Mouse (Mus musculus): ENCODE measurements around the gene Sowahb. TPM values are rescaled to one million over a fixed set of nuclear protein-coding genes. Genes with fewer than 3 reads are reported as not detected.

Sowahb gene
- polyA plus RNA-seq, 1 experiment from 2014 or later = 0.59 TPM

DNA sequence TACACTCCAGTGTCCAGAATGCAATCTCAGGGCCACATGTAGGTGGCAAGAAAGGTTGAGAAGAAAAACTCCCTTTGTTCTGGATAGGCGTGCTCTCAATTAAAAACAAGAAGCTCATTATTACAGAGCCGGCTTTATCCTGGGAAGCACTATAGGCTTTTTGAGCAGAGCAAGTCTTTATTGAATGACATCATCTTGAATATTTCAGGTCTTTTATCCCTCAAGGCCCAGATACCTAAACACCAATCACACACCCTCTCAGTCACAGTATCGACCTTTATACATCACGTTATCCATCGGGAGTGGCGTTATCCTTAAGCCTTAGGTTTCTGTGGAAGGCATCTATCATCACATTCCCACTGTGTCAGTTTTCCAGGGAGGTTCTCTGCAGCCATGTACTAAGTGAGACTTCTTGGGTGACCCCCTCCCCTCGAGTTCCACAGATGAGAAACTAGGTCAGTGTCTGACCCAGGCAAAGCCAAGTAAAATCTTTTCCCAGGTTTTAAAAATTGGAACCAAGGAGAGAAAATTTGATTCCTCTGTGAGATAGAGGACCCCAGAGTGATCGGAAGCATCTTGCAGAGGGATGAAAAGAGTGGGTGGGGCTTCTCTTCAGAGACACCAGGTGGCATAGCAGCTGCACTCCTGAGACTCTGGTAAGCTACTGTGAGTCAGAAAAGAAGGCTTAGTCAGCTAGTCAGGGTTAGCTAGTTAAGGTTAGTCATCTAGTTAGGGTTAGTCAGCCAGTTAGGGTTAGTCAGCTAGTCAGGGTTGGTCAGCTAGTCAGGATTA lies 9.0 kb upstream of the Sowahb start:
- Histone ChIP-seq H3K9me3 (no peaks in the 10 kb centered on the region), H3K4me1 (no peaks in the 10 kb centered on the region), H3K27ac (no peak overlapping the region), H3K4me3 (no peak overlapping the region), H3K36me3 (no peaks in the 10 kb centered on the region), H3K9ac (no peak overlapping the region), H3K4me2 (replicated peaks) (no peak overlapping the region), H3K27me3 (peaks cover 7% of the 10 kb centered on the region)
- 44% methylated on average over 8 of the region's 8 CpGs for WGBS
- ATAC-seq (ENCODE audit: insufficient number of reproducible peaks, insufficient read depth, low FRiP score, low TSS enrichment) = no peak

DNA sequence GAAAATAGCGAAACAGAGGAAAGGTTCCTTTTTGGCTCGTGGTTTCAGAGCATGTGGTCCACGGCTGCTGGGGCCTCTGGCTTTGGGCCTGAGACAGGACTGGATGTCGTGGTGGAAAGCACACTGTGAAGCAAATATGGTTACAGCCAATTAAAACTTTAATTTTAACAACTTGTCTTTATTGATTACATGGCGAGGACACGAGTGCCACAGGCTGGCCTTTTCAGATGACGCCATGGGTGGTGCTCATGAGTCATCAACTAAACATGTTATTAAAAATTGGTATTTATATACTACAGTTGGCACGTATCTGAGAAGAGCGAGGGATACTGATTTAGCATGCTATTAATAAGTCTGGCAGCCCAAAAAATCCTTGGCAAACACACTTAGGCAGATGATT lies 7.1 kb upstream of the Sowahb start:
- Histone ChIP-seq H3K9me3 (no peaks in the 10 kb centered on the region), H3K36me3 (no peaks in the 10 kb centered on the region), H3K4me2 (replicated peaks) (no peak overlapping the region), H3K4me1 (no peaks in the 10 kb centered on the region), H3K27ac (no peak overlapping the region), H3K27me3 (peaks cover 15% of the 10 kb centered on the region), H3K9ac (no peak overlapping the region), H3K4me3 (no peak overlapping the region)
- ATAC-seq (ENCODE audit: insufficient number of reproducible peaks, insufficient read depth, low FRiP score, low TSS enrichment) = no peak
- WGBS = 85% methylated on average over 9 of the region's 9 CpGs

DNA sequence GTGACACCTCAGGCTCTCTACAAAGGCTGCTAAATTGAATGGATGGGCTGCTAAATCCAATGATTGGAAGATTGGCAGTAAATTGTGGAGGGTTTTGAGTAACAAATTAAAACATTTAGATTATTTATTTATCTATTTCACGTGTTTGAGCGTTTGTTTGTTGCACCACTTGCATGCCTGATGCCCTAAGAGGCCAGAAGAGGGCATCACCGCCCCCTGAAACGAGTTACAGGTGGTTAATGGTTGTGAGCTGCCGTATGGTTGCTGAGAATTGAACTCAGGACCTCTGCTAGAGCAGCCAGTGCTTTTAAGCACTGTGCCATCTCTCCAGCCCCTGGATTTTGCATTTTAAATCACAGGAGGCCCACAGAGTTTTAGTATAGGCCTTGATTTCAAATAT lies 6.2 kb upstream of the Sowahb start:
- H3K9me3 ChIP-seq = no peaks in the 10 kb centered on the region
- H3K4me1 ChIP-seq = no peaks in the 10 kb centered on the region
- H3K9ac ChIP-seq = no peak overlapping the region
- no peak overlapping the region for H3K4me2 ChIP-seq (replicated peaks)
- no peak overlapping the region for H3K4me3 ChIP-seq
- peaks cover 24% of the 10 kb centered on the region for H3K27me3 ChIP-seq
- H3K36me3 ChIP-seq = no peaks in the 10 kb centered on the region
- H3K27ac ChIP-seq = no peak overlapping the region
- no peak for ATAC-seq (ENCODE audit: insufficient number of reproducible peaks, insufficient read depth, low FRiP score, low TSS enrichment)
- 40% methylated on average over 5 of the region's 5 CpGs for WGBS

DNA sequence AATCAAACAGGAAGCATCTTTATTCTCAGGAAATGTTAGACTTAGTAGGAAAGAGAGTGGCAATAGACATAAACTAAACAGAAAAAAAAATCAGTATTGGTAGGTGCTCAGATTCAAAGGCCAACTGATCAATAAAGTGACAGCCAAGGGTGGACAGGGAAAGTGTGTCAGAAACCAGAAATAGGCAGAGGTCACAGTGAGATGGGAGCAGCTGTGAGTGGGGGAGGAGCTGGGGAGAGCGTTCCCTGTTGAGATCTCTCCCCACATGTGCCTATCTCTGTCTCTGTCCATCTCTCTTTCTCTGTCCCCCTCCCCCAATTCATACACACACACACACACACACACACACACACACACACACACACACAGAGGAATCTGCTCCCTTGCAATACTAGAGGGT lies 5.1 kb upstream of the Sowahb start:
- no peak overlapping the region for H3K9ac ChIP-seq
- no peak overlapping the region for H3K4me3 ChIP-seq
- no peak overlapping the region for H3K4me2 ChIP-seq (replicated peaks)
- H3K36me3 ChIP-seq = no peaks in the 10 kb centered on the region
- no peak overlapping the region for H3K27ac ChIP-seq
- WGBS = 82% methylated on average over 1 of the region's 1 CpGs
- H3K4me1 ChIP-seq = peaks cover 8% of the 10 kb centered on the region; the same call in 1 of the 2 replicates
- H3K9me3 ChIP-seq = no peaks in the 10 kb centered on the region
- H3K27me3 ChIP-seq = peaks cover 32% of the 10 kb centered on the region
- no peak for ATAC-seq (ENCODE audit: insufficient number of reproducible peaks, insufficient read depth, low FRiP score, low TSS enrichment)

DNA sequence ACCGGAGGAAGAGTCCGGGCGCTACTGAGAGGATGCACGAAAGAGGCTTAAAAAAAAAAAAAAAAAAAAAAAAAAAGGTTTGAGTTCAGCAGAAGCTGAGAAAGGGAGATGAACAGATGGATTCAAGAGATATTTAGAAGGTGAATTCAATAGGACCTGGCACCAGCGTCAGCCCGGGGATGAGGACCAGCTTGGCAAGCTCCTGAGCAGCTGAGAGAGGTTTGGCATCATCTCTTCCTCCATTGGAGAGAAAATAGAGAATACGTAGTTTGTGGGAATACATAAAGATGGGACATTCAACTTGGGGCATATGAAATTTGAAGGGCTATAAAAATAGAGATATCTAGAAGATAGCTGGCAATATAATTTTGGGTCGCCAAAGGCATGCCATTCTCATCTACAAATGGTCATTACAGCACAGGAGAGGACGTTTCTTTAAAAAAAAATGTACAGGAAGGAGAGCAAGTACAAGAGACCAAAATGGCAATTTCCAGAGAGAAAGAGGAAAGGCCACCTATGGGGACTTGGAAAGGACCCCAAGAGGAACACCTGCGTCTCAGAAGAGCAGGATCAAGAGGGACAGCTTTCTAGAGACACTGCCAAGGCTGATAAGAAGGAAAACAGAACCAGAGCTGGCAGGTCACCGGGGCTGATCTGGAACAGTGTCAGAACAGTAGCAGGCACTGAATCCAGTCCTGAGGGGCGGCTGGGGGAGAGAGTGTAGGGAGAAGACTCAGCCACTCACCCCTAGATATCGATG lies 3.8 kb upstream of the Sowahb start:
- Histone ChIP-seq H3K27me3 (peaks cover 45% of the 10 kb centered on the region), H3K9me3 (no peaks in the 10 kb centered on the region), H3K27ac (no peak overlapping the region), H3K36me3 (no peaks in the 10 kb centered on the region), H3K4me3 (no peak overlapping the region), H3K9ac (no peak overlapping the region), H3K4me2 (replicated peaks) (no peak overlapping the region), H3K4me1 (peaks cover 17% of the 10 kb centered on the region)
- ATAC-seq (ENCODE audit: insufficient number of reproducible peaks, insufficient read depth, low FRiP score, low TSS enrichment) = no peak
- 73% methylated on average over 13 of the region's 13 CpGs for WGBS

DNA sequence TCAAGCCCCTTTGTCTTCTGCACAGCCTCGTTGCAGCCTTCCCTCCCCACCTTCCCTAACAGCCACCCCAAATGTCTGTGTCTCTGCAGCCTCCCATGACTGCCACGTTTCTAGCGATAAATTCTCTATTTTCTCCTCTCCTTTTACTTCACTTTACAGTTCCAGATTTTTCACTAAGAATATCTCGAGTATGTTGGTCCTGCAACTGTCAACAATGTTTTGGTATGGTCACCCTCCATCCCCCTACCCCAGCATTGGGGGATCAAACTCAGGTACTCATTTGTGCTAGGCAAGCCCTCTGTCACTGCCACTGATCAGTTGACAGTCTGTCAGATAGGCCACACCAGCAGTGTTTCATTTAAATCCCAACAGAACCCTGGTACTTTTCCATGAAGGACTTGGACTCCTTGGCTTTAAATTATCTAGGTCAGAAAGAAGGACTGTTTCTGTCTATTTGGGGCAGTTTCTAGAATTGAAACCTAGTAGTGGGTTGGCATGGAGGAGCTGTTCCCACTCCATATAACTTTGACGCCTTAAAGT lies 1.6 kb upstream of the Sowahb start:
- Histone ChIP-seq H3K27ac (no peak overlapping the region), H3K4me1 (peaks cover 17% of the 10 kb centered on the region), H3K9ac (no peak overlapping the region), H3K27me3 (peaks cover 66% of the 10 kb centered on the region), H3K9me3 (no peaks in the 10 kb centered on the region), H3K4me3 (no peak overlapping the region), H3K4me2 (replicated peaks) (no peak overlapping the region), H3K36me3 (no peaks in the 10 kb centered on the region)
- 25% methylated on average over 5 of the region's 5 CpGs for WGBS
- ATAC-seq (ENCODE audit: insufficient number of reproducible peaks, insufficient read depth, low FRiP score, low TSS enrichment) = no peak

DNA sequence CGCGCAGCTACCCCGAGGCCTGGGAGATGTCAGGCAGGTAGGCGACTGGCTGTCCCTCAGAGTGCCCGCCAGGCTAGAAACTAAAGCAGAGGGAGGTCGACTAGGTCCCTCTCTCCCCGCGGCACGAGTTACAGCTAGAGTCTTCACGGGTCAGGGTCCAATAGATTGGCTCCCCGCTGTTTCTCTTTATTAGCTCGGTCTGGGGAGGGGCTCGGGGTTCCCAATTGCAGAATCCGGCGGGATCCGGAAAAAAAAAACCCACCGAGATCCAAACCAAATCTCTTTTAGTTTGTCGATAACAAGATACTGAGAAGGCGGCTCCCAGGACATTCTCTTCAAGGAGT lies 521 bp upstream of the Sowahb start:
- Histone ChIP-seq H3K9me3 (no peaks in the 10 kb centered on the region), H3K4me1 (peaks cover 17% of the 10 kb centered on the region), H3K27me3 (peaks cover 67% of the 10 kb centered on the region), H3K4me2 (replicated peaks) (peak overlapping the region; percentile 97), H3K36me3 (no peaks in the 10 kb centered on the region), H3K9ac (peak overlapping the region; percentile 51), H3K27ac (no peak overlapping the region), H3K4me3 (peak overlapping the region; percentile 54)
- ATAC-seq (ENCODE audit: insufficient number of reproducible peaks, insufficient read depth, low FRiP score, low TSS enrichment) = no peak
- WGBS = under 1% methylated on average over 19 of the region's 19 CpGs

DNA sequence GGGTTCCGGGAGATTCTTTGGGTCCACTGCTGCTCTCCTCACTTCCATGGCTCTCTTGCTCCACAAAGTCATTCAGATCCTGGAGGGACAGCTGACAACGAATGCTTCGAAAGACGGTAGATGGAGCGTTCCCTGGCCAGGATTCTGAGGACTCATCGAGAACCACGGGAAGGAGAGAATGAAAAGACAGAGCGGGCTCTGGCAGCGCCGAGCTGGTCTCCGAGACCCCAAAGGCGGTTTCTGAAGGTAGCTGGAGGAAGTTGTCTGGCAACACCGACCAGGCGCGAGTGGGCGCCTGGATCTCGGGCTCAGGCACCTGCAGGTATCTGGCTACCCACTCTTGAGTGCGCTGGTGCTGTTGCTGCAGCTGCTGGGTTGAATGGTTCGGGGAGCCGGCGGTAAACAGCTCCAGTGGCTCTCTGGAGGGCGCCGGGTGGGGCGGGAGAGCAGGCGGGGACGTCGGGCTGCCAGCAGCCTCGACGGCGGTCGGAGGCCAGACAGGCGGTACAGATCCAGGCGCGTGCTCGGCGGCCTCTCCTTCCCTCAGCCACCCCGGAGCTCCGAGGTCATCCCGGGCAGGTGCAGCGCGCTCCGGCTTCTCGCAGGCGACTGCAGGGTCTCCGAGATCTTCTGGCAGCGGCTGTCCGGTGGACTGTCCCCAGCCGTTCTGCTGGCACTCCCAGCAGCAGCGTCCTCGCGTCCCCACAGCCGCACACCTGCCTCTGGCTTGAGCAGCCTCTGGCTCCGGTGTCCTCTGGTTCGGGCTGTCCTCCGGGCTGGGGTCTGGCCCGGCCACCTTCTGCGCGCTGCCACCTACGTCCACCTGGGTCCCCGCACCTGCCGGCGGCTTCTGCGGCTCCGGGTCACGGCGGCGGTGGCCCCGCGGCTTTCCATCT lies 886 bp downstream of the Sowahb start:
- Histone ChIP-seq H3K4me1 (peaks cover 17% of the 10 kb centered on the region), H3K27me3 (peaks cover 61% of the 10 kb centered on the region), H3K9me3 (no peaks in the 10 kb centered on the region), H3K27ac (no peak overlapping the region), H3K4me2 (replicated peaks) (peak overlapping the region; percentile 97), H3K4me3 (peak overlapping the region; percentile 54), H3K9ac (peak overlapping the region; percentile 51), H3K36me3 (no peaks in the 10 kb centered on the region)
- no peak; the same call in 1 of the 2 replicates for ATAC-seq (ENCODE audit: insufficient number of reproducible peaks, insufficient read depth, low FRiP score, low TSS enrichment)
- 2% methylated on average over 67 of the region's 69 CpGs for WGBS

DNA sequence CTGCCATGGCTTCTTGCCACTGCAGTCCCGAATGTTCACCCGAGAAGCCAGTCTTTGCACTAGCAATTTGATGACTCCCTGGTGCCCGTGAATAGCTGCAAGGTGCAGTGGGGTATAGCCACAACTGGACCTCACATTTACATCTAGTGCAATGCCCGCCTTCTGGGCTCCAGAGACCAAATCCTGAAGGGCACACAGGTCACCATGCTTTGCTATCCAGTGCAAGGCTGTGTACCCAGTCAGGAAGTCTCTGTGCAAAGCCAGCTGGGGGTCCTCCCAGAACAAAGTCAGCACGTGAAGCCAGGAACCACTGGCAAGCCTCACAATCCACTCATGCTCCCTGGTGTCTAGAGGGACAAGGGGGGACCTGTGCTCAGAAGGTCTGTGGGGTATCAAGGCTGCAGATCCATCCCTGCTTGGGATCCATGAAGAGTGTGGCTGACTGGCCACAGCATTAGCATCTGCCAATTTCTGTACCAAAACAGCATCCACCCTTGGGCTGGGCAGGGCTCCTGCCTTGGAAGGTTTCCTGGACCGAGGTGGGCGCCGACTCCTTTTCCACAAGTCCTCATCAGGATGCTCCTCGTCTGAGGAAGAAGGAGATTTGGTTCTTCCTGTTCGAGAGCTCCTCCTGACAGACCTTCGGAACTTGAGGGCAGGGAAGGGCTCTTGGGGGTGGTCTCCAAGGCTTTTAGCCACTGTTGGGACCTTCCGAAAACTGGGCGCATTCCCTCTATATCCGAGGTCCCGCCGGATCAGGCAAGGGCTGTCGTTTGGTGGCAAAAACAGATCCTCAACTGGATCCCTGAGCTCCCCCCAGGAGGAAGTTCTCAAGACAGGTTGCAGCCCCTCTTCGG lies 1.8 kb downstream of the Sowahb start:
- Histone ChIP-seq H3K4me1 (peaks cover 17% of the 10 kb centered on the region), H3K36me3 (no peaks in the 10 kb centered on the region), H3K4me2 (replicated peaks) (peak overlapping the region; percentile 97; the same call in 1 of the 2 replicates), H3K27me3 (peaks cover 59% of the 10 kb centered on the region), H3K9ac (no peak overlapping the region), H3K27ac (no peak overlapping the region), H3K4me3 (no peak overlapping the region; the same call in 1 of the 2 replicates), H3K9me3 (no peaks in the 10 kb centered on the region)
- no peak for ATAC-seq (ENCODE audit: insufficient number of reproducible peaks, insufficient read depth, low FRiP score, low TSS enrichment)
- 40% methylated on average over 18 of the region's 18 CpGs for WGBS

DNA sequence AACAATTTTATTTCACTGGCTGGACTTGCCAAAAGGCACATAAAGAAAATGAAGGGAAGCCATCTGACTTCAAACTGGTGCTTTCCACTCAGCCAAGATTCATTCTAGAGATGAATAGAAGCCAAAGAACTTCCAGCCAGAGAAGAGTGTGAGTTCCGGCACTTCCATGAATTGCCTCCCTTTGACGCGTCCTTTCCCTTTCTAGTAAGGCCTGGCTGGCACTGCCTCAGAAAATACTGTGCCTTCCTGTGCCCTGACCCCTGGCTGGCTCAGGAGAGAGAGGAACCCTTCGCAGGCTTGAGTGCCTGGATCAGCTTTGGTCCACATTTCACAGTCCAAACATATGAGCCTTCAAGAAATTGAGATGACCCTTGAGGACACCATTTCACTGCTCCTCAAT lies 2.8 kb downstream of the Sowahb start:
- Histone ChIP-seq H3K4me3 (no peak overlapping the region), H3K4me1 (peaks cover 26% of the 10 kb centered on the region), H3K27ac (no peak overlapping the region), H3K36me3 (no peaks in the 10 kb centered on the region), H3K9ac (no peak overlapping the region), H3K27me3 (peaks cover 53% of the 10 kb centered on the region), H3K4me2 (replicated peaks) (no peak overlapping the region), H3K9me3 (no peaks in the 10 kb centered on the region)
- no peak for ATAC-seq (ENCODE audit: insufficient number of reproducible peaks, insufficient read depth, low FRiP score, low TSS enrichment)
- WGBS = 74% methylated on average over 4 of the region's 4 CpGs

DNA sequence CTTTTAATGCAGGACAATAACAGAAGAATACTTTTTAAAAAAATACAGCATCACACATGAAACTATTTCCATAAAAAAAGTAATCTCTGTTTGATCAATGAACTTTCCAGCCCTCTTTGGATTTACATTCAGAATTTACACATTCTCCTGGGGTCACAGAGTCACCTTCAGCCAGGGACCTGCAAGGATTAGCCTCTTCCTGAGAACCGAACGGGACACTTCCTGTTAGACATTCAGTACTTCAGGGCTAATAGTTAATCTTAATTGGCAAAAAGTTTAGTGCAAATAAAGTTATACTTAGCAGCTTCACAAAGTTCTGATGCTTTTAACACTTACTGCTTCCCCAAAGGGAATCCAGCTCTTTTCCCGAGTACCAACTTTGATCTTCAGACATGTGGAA lies 3.5 kb downstream of the Sowahb start:
- WGBS = 34% methylated on average over 3 of the region's 3 CpGs
- Histone ChIP-seq H3K27me3 (peaks cover 45% of the 10 kb centered on the region), H3K4me3 (no peak overlapping the region), H3K9me3 (no peaks in the 10 kb centered on the region), H3K4me2 (replicated peaks) (no peak overlapping the region), H3K9ac (no peak overlapping the region), H3K36me3 (no peaks in the 10 kb centered on the region), H3K27ac (no peak overlapping the region), H3K4me1 (peaks cover 30% of the 10 kb centered on the region)
- no peak for ATAC-seq (ENCODE audit: insufficient number of reproducible peaks, insufficient read depth, low FRiP score, low TSS enrichment)
